Mouse (Mus musculus) adipocyte (in vitro differentiated cells): ENCODE measurements around the gene Aldh2.
"Not testable (repeated sequence)": the region's sequence is repeated elsewhere in the genome, so short reads cannot be mapped to it uniquely, and the experiment has no call there.

Source experiments
- DNase-seq: peaks from one replicate; pipeline ENCODE4 v3.0.0-alpha.2; 2016; ENCODE audit warnings: low spot score

Gene Aldh2

GRCm38 (mm10) chr5:121593451-121594401, at the start of gene Aldh2:
Gene Aldh2 (minus strand): TSS chr5:121593824.
- DNase-seq = peak; percentile 83

DNA sequence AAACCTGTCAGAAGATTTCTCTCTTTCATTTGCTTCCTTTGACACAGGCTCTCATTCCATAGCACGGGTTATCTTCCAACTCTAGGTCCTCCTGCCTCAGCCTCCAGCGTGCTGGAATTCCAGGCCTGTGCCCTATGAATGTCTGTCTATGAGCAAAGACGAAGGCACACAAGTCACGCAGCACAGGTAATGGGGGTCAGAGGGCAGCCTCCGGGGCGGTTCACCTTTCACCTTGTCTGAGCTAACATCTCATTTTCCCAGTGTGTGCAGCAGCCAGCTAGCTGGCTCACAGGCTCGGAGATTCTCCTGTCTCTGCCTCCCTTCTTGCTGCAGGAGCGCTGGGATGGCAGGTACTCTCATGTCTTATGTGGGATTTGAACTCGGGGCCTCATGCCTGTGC, 46.0 kb upstream of the Aldh2 start:
- DNase-seq = no peak

- DNase-seq = no peak
Measured at GRCm38 (mm10) chr5:121637296-121637695, 43.7 kb upstream of the Aldh2 start.

DNA sequence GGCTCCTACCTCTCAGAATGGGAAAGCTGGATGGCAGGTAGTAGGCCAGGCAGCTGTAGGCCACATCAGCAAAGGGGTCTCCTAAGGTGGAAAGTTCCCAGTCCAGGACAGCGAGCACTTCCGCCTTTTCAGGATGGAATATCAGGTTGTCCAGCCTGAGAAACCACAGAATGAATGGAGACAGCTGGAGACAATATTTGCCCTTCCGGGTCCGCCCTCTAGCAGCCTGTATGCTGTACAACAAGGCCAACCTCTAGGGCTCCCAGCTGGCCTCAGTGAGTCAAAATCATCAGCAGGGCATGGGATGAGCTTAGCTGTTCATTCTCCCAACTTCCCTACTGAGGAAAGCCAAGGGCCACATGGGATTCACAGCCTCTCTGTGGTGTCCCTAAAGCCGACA, 41.0 kb upstream of the Aldh2 start:
- DNase-seq = no peak

DNA sequence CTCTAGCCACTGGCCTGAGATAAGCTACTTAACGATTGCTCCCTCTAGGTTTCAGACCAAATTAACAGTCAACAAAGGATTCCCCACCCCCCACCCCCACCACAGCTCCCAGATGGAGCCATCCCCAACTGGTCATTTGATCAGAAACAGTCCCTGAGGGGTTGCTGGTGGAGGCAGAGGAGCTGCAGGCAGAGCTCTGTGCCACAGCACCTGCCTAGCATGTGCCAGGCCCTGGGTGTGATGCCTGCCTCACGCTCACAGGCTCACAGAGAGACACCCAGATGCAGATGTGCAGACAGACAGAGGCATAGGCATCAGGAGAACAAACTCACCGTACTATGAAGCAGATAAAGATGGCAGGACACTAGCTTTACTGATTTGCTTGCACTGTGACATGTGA, 39.2 kb upstream of the Aldh2 start:
- DNase-seq = no peak

DNA sequence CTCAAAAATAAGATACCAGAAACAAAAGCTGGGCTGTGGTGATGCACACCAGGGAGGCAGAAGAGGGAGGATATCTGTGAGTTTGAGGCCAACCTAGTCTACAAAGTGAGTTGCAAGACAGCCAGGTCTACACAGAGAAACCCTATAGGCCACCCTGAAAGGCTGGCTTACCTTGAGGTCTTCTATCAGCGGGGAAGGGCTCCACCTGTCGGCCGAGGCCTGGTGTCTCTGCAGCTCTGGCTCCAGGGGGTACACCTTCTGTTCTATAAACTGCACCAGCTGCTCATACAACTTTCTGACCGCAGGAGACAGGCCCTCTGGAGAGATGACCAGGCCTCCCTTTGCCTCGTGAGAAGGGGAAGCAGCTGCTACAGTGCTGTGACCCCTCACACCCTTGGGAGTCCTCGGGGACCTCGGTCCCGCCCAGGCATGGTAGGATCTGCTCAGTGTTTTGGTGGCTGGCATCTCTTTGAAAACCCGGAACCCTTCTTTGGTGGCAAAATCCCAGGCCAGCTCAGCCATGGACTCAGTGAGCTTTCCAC, 37.6 kb upstream of the Aldh2 start:
- not testable (repeated sequence) for DNase-seq

- DNase-seq = peak; percentile 80
Measured at GRCm38 (mm10) chr5:121627871-121628270, 34.2 kb upstream of the Aldh2 start.

DNA sequence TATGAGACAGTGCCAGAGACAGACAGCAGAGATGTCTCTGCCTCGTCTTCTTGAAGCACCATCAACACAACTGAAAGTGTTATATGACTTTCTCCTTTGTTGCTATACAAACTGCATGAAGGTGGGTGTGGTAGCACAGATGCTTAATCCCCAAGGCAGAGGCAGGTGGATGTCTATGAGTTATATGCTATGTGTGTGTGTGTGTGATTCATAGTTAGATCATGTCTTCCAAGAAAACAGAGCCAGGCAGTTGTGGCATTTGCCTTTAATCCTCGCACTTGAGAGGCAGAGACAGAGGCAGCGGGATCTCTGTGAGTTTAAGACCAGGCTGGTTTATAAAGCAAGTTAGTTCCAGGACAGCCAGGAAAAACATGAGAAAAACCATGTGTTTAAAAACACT, 29.6 kb upstream of the Aldh2 start:
- no peak for DNase-seq

- no peak for DNase-seq
Measured at GRCm38 (mm10) chr5:121621102-121621501, 27.5 kb upstream of the Aldh2 start.

- peak; percentile 92 for DNase-seq
Measured at GRCm38 (mm10) chr5:121618592-121619513, 25.2 kb upstream of the Aldh2 start, which contains the start of gene Acad12. Gene Acad12 (minus strand): TSS chr5:121618938.

DNA sequence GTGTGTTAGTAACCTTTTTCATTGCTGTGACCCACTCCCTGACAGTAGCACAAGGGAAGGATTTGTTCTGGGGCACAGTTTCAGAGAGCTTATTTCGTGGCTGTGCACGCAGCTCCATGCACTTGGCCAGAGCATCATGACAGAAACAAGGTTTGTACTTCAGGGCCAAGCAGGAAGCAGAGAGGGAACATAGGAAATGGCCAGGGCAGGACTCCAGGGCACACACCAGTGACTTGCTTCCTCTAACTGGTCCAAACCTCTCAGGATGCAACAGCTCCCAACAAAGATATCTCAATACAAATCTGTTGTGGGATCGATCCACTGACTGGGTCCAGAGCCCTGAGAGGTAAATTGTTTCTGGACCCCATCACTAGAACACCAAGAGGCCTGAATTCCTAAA, 21.3 kb upstream of the Aldh2 start:
- not testable (repeated sequence) for DNase-seq

DNA sequence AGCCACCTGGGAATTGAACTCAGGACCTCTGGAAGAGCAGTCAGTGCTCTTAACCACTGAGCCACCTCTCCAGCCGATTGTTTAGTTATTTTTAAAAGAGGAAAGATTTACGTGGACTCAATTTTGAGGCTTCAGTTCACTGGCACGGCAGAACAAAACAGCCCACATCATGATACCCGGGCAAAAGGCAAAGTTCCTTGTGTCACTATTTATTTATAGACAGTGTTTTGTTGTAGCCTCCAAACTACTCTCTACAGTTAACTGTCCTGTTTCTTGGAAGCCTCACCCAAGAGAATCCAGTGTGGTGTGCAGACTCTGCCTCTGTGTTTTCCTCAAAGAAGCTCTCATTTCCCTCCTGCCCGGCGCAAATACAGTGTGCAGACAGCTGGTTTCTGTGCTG, 18.4 kb upstream of the Aldh2 start:
- peak; percentile 30 for DNase-seq

DNA sequence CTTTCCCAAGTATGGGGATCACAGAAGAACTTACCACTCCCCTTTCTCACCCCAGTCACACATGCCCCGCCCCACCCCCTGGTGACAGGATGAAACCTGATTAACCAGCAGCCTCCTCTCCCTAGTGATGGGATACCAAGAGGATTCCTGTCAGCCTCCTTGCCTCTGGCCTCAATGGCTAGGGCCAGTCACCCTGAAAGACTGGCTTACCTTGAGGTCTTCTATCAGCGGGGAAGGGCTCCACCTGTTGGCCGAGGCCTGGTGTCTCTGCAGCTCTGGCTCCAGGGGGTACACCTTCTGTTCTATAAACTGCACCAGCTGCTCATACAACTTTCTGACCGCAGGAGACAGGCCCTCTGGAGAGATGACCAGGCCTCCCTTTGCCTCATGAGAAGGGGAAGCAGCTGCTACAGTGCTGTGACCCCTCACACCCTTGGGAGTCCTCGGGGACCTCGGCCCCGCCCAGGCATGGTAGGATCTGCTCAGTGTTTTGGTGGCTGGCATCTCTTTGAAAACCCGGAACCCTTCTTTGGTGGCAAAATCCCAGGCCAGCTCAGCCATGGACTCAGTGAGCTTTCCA, 16.0 kb upstream of the Aldh2 start:
- not testable (repeated sequence) for DNase-seq

DNA sequence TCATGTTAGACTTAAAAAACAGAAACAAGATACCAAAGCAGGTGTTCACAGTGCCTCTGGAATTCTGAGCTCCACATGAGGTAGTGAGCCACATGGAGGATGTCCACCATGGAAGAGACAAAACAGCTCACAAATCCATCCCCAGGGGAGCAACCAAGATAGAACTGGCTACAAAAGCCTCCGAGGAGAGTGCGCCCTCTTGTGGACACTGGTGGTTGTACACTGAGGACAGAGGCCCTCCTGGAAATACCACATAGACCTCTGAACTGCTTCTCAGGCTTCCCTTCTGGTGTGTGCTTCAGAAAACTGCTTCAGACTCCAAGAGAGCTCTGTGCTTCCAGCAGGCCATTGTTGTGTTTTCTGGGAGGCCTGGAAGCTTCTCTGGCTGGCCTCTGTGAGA, 12.5 kb upstream of the Aldh2 start:
- peak; percentile 89 for DNase-seq

DNA sequence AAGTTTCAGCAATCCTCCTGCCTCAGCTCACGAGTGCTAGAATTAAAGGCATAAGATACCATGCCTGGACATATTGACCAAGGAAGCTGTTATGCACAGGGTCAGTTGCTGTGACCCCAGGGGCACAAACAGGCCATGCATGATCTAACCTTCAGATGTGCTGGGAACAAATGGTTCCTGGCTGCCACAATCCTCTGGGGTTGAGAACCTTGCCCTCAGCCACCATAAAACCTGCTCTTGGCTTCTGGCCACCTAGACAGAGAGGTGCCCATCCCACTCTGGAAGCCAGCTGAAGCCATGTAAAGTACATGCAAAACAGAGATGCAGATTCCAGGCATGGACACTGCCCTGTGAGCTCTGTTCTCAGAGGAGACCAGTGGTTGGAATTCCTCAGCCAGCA, 10.2 kb upstream of the Aldh2 start:
- not testable (repeated sequence) for DNase-seq

DNA sequence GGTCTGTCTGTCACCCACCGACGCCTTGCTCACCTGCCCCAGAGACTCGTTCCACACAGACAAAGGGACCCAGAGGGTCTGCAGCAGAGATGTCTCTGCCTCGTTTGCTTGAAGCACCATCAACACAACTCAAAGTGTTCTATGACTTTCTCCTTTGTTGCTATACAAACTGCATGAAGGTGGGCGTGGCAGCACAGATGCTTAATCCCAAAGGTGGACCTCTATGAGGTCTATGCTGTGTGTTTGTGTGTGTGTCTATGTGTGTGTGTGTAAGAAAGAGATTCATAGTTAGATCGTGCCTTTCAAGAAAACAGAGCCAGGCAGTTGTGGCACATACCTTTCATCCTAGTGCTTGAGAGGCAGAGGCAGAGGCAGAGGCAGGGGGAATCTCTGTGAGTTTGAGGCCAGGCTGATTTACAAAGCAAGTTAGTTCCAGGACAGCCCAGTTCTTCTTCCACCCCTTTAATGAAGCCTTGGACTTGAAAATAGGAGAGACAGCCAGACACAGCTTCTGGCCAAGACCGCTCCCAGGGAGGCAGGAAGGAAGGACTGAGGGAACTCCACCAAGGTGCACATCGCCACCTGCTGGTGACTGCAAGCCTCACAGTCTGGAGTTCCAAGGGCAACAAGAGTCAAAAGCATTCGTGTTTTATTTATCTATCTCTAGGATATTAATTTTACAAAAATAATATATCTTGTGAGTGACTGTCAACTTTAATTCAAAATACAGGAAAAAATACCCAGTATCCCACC, 8.1 kb upstream of the Aldh2 start:
- DNase-seq = peak; percentile 94

GRCm38 (mm10) chr5:121598871-121599610, 5.4 kb upstream of the Aldh2 start:
- no peak for DNase-seq

- no peak for DNase-seq
Measured at GRCm38 (mm10) chr5:121597991-121598537, 4.4 kb upstream of the Aldh2 start.

DNA sequence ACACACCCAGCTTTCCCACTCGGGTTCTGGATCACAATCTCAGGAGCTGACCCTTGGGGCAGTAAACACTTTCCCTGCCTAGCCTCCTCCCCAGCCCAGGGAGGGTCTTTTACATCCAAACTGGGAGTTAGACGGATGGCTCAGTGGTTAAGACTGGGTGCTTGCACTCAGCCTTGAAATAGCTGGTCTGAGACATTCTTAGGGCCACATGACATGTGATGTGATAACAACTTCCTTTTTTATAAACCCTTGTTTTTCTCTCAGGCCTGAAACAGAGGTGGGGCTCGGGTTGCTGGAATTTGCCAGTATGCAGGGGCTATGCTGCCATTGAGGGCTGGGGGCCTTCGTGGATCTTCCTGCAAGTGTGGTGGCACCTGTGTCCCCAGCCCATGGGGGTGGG, 3.7 kb upstream of the Aldh2 start:
- no peak for DNase-seq

DNA sequence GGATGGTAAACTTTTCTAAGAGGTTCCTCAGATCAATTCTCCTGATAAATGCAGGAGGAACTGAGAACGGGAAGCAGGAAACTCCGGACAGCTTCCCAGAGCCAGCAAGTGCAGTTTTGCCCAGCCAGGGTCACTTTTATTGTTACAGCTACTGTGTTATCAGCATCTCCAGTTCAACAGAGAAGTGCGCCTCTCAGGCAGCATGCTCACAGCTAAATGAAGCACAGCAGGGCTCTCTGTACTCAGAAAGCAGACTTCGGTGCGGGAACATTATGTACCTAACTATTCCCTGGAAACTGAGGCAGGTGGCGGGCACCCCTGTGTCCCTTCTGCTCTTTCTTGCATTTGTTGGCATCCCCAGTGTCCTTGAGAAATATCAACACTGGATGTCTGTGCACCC, 2.6 kb upstream of the Aldh2 start:
- no peak for DNase-seq
